19 mouse cellular contexts compared by ENCODE assay signal in the genomic region with DNA sequence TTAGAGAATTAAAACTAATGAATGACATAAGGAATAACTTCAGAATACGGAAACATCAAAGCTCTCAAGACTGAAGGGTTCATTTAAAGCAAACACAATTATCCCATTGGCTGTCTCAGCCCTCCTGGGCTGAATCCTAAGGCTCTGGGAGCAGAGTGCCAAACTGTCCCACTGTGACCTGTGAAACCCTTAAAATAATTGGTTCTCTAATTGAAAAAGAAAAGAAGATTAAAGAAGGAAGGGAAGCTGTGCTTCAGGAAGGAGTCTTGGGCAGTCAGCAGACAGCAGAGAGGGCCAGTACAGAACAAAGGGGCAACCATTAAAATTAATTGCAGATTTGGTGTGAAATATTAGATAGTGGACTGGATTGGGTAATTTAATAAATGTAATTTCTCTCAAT.
"Had no signal": no experiment of that assay in that cellular context is flagged by ENCODE, and none has a peak within 500 bp of the region (broad histone marks: within the 10 kb centered on the region; RNA-seq: fewer than 3 reads in every experiment).

No protein-coding gene starts in this region.

- H3K4me3 ChIP-seq: left cerebral cortex, adult 2 months; liver, embryonic 13.5 days; myocyte; neural tube, embryonic 13.5 days had no signal

- H3K9ac ChIP-seq: liver, embryonic 13.5 days; neural tube, embryonic 13.5 days had no signal

- ATAC-seq: intestine, postnatal 0 days had no signal

- DNase-seq: kidney, adult 2 months; kidney, postnatal 10 days; kidney, postnatal 36 days; layer of hippocampus, postnatal 36 days; liver, embryonic 13.5 days; lung, adult 2 months; lung, postnatal 14 days; lung, postnatal 4 days; right cerebral cortex, adult 18-20 months; right cerebral cortex, postnatal 14 days; right cerebral cortex, postnatal 4 days; thymus, adult 2 months; thymus, postnatal 14 days; thymus, postnatal 4 days had no signal

- H3K9me3 ChIP-seq: liver, embryonic 13.5 days; neural tube, embryonic 13.5 days had no signal

- H3K4me1 ChIP-seq: liver, embryonic 13.5 days; neural tube, embryonic 13.5 days had no signal

- H3K27ac ChIP-seq: left cerebral cortex, adult 2 months; liver, embryonic 13.5 days; neural tube, embryonic 13.5 days; stomach, postnatal 0 days had no signal

- H3K27me3 ChIP-seq: liver, embryonic 13.5 days; neural tube, embryonic 13.5 days had no signal

- H3K36me3 ChIP-seq: neural tube, embryonic 13.5 days had no signal

- H3K4me2 ChIP-seq: liver, embryonic 13.5 days; neural tube, embryonic 13.5 days had no signal
